Mouse (Mus musculus) bone marrow macrophage, adult 2 months (primary cell): Measurements from ENCODE around the gene Cacng2.

Experiments used
- CTCF ChIP-seq: IDR thresholded peaks from 2 replicates; pipeline ENCODE4 v1.5.1; 2012; ENCODE audit warnings: low read depth, mild to moderate bottlenecking, low read length, moderate library complexity
- POLR2A ChIP-seq: IDR thresholded peaks from 2 replicates; pipeline ENCODE4 v1.6.1; 2012; ENCODE audit warnings: mild to moderate bottlenecking, low read depth, low read length, borderline replicate concordance

DNA sequence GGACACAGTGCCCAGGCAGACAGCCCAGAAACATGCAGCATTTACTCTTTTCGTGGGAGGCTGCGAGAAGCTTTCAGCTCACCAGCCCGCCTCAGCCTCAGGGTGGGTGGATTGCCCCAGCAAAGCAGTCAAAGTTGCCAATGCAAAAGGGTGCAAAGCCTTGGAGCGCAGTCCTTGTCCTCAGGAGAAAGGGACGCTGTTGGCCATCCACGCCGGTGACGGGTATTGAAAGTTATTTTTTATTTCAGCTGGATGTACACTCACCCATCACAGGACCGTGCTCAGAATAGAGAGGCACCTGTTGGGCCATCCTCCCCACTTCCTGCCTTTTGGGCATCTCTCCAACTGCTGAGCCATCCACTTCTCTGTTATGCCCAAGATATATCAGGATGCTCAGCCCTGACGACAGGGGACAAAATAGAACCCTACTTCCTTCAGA is 140.4 kb downstream of the Cacng2 start:
- no peak for TF ChIP-seq POLR2A
- no peak for TF ChIP-seq CTCF
